Mouse (Mus musculus) bone marrow, adult 2 months (tissue): ENCODE data around the gene Aldh3b2.

Source experiments
- CTCF ChIP-seq: fragments of 200-500 bp; IDR thresholded peaks from 2 replicates; pipeline ENCODE4 v1.5.1; 2011; ENCODE audit warnings: low read length, control low read depth; ENCODE audit not compliant: control insufficient read depth, insufficient read depth
- POLR2A ChIP-seq: fragments of 200-500 bp; IDR thresholded peaks from 2 replicates; pipeline ENCODE4 v1.6.1; 2011; ENCODE audit warnings: low read depth, mild to moderate bottlenecking, control low read depth, low read length, borderline replicate concordance; ENCODE audit not compliant: control insufficient read depth

DNA sequence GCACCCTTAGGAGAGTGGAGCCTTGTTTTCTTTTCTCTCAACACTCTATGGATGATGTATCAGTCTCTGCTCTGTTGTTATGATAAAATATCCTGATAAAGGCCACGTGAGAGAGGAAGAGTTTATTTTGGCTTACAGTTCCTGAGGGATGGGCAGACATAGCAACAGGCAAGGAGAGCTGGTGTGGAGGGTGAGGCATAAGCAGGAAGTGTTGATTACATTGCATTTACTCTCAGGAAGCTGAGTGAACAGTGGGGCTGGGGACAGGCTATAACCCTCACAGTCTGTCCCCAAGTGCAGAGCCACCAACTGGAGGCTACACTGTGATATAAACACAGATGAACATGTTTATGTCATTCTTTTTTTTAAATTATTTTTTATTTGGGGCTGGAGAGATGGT lies 20.0 kb upstream of the Aldh3b2 start:
- TF ChIP-seq CTCF (no peak), POLR2A (no peak)
